Mouse (Mus musculus) lung, postnatal 14 days (tissue): ENCODE results near the gene Tex10.

Experiments
- DNase-seq: peaks from one replicate; pipeline ENCODE4 v3.0.0; 2021

Tex10 gene

DNA sequence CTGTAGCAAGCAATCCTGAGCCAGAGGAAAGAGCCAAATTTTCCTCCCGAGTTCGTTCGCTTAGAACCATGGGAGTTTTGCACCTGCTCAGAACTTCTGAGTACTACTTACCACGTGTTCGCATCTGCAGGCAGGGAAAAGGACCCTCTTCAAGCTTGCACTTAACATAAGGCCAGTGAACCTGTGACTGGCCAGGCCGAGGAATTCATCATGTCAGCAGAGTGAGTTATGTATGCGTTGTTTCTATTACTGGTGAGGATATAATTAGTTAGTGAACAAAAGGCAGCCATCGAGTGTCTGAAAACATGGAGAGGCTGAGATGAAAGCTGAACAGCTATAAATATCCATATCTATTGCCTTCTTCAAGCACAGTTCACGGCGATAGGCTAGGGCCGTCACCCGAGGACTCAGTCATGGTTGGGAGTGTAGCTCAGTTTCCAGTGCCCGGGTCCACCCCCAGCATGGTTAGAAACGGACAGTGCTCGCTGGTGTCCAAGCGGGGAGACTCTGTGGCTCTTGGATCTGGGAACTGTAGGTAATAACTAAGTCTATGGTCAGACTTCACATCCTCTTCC lies 70.1 kb downstream of the Tex10 start:
- no peak for DNase-seq

DNA sequence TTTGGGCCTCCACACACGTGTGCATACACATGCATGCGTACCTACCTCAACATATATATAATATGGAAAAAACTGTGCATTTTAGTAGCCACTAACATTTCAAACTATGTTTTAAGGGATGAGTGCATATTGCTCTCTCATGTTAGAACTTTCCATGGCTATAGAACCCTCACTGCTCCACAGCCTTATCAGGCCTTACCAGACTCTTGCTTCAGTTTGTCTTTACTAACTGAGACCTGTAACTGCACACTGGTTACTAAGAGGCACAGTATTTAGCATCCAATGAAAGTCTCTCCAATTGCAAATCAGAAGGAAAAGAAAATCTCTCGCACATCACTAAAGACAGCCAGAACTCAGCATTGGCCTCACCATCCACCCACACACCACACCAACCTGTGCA lies 76.3 kb downstream of the Tex10 start:
- DNase-seq: no peak

DNA sequence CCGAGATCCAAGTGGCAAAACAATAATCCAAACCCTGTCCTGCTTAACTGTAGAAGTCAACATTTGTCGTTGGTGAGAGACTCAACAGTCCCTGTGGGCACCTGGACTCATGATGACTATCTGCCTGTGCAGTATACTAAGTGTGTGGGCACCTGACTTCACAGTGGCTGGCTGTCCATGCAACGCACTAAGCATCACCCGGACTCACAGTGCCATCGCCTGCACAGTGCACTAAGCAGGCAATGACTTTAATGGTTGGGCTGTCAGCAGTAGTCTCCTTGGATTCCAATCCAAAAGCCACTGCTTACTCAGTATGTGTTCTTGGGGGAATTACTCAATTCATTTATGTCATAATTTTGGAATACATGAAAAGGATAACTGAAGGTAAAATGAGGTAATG lies 90.8 kb downstream of the Tex10 start:
- DNase-seq: no peak

DNA sequence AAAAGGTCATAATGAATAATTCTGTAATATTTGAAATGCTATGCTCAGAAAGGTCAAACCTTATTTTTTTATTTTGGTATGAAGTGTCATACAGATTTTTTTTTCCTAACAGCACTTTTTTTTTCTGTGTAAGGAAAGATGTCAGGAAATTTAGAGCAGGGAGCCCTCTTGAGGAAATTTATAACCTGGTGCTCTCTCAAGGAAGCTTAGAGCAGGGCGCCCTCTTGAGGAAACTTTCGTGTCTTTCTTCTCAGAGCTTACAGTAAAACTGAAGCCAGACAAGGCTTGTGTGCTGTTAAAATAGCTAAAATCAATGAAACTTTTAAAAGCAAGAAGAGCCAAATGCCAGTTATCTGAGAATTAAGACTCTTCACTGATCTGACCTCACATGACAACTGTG lies 92.3 kb downstream of the Tex10 start:
- DNase-seq: peak; percentile 84
